In genomic region chr12:32835235-32835634, GRCm38 (mm10) we compare ENCODE assay signal across 12 mouse cellular contexts. TPM values are rescaled to one million over a fixed set of nuclear protein-coding genes. Genes with fewer than 3 reads are reported as not detected.
DNase-seq lines count a peak whose midpoint lies in the region; ATAC-seq and TF ChIP-seq lines count a peak whose summit lies in the region.
"Had no signal": no experiment of that assay in that cellular context is flagged by ENCODE, and none has a peak within 500 bp of the region (broad histone marks: within the 10 kb centered on the region; RNA-seq: fewer than 3 reads in every experiment).

No protein-coding gene starts in this region.

- no peaks in the 10 kb centered on the region for H3K9me3 ChIP-seq in heart, embryonic 11.5 days (replicated peaks; ENCODE audit: control insufficient read depth, low read length)
- H3K9me3 ChIP-seq in kidney, postnatal 0 days (replicated peaks; ENCODE audit: low read length), result no peaks in the 10 kb centered on the region
- no peaks in the 10 kb centered on the region for H3K9me3 ChIP-seq in stomach, postnatal 0 days (ENCODE audit: control insufficient read depth, low read length)
- H3K9me3 ChIP-seq in neural tube, embryonic 15.5 days (replicated peaks), result no peaks in the 10 kb centered on the region

- H3K36me3 ChIP-seq in heart, embryonic 11.5 days (ENCODE audit: control insufficient read depth, insufficient read depth, low read length), result peaks cover 17% of the 10 kb centered on the region
- H3K36me3 ChIP-seq in kidney, postnatal 0 days (ENCODE audit: insufficient read depth, low read length), result peaks cover 27% of the 10 kb centered on the region
- H3K36me3 ChIP-seq in stomach, postnatal 0 days (ENCODE audit: control insufficient read depth, insufficient read depth, low read length), result peaks cover 10% of the 10 kb centered on the region
- peaks cover 37% of the 10 kb centered on the region for H3K36me3 ChIP-seq in neural tube, embryonic 15.5 days

- no peak overlapping the region for H3K4me3 ChIP-seq in heart, embryonic 11.5 days (ENCODE audit: low read depth, low read length)
- H3K4me3 ChIP-seq in kidney, postnatal 0 days (replicated peaks; ENCODE audit: low read depth, low read length), result no peak overlapping the region
- H3K4me3 ChIP-seq in stomach, postnatal 0 days (ENCODE audit: low read depth, low read length), result no peak overlapping the region
- H3K4me3 ChIP-seq in neural tube, embryonic 15.5 days (replicated peaks), result no peak overlapping the region
- H3K4me3 ChIP-seq: layer of hippocampus, adult 2 months had no signal

- TF ChIP-seq EP300 in stomach, postnatal 0 days (optimal IDR thresholded peaks at IDR 0.05), result no peak

- no peak for TF ChIP-seq CTCF in kidney, postnatal 0 days (IDR thresholded peaks at IDR 0.05; ENCODE audit: low read depth)
- TF ChIP-seq CTCF in stomach, postnatal 0 days (IDR thresholded peaks at IDR 0.05; ENCODE audit: low read depth), result no peak

- ATAC-seq in heart, embryonic 11.5 days (replicated peaks; ENCODE audit: insufficient number of reproducible peaks, low FRiP score, low TSS enrichment), result no peak
- ATAC-seq in kidney, postnatal 0 days (replicated peaks; ENCODE audit: low FRiP score, low read depth), result no peak
- no peak for ATAC-seq in stomach, postnatal 0 days (ENCODE audit: low FRiP score, low TSS enrichment)
- ATAC-seq in neural tube, embryonic 15.5 days (ENCODE audit: low FRiP score), result no peak

- WGBS in heart, embryonic 11.5 days (ENCODE audit: insufficient replicate concordance), result 67% methylated on average over 4 of the region's 4 CpGs
- 42% methylated on average over 4 of the region's 4 CpGs for WGBS in kidney, postnatal 0 days
- WGBS in stomach, postnatal 0 days, result 18% methylated on average over 4 of the region's 4 CpGs
- 68% methylated on average over 4 of the region's 4 CpGs for WGBS in neural tube, embryonic 15.5 days

- peak; percentile 74 for DNase-seq in heart, adult 11 months
- DNase-seq in urinary bladder, postnatal 36 days (ENCODE audit: low spot score in 2 of 2), result peak; percentile 30 to 58
- DNase-seq in urinary bladder, postnatal 25 days (ENCODE audit: low spot score), result no peak
- peak; percentile 69 for DNase-seq in kidney, postnatal 0 days (ENCODE audit: low spot score)
- DNase-seq in stomach, postnatal 0 days (ENCODE audit: low spot score), result peak; percentile 38
- DNase-seq in urinary bladder, postnatal 10 days (ENCODE audit: low spot score), result no peak
- DNase-seq: cerebellum, adult 9-10 months; left cerebral cortex, postnatal 4 days had no signal

- 0 out of 2 replicates have a peak, but pooled peaks cover 2% of the 10 kb centered on the region for H3K4me1 ChIP-seq in heart, embryonic 11.5 days (ENCODE audit: control insufficient read depth, insufficient read depth, low read length)
- no peaks in the 10 kb centered on the region for H3K4me1 ChIP-seq in kidney, postnatal 0 days (replicated peaks; ENCODE audit: insufficient read depth, low read length)
- no peaks in the 10 kb centered on the region for H3K4me1 ChIP-seq in stomach, postnatal 0 days (replicated peaks; ENCODE audit: control insufficient read depth, insufficient read depth)
- no peaks in the 10 kb centered on the region for H3K4me1 ChIP-seq in neural tube, embryonic 15.5 days

- no peak overlapping the region for H3K4me2 ChIP-seq in heart, embryonic 11.5 days
- H3K4me2 ChIP-seq in kidney, postnatal 0 days (ENCODE audit: low read length), result no peak overlapping the region
- H3K4me2 ChIP-seq in stomach, postnatal 0 days (replicated peaks; ENCODE audit: low read depth), result no peak overlapping the region
- no peak overlapping the region for H3K4me2 ChIP-seq in neural tube, embryonic 15.5 days

- no peaks in the 10 kb centered on the region for H3K27me3 ChIP-seq in heart, embryonic 11.5 days (ENCODE audit: control insufficient read depth, insufficient read depth, low read length)
- no peaks in the 10 kb centered on the region for H3K27me3 ChIP-seq in kidney, postnatal 0 days (ENCODE audit: insufficient read depth, low read length)
- H3K27me3 ChIP-seq in stomach, postnatal 0 days (ENCODE audit: control insufficient read depth, insufficient read depth, low read length), result no peaks in the 10 kb centered on the region
- no peaks in the 10 kb centered on the region for H3K27me3 ChIP-seq in neural tube, embryonic 15.5 days (replicated peaks)
- H3K27me3 ChIP-seq: CH12.LX had no signal

- no peak overlapping the region for H3K9ac ChIP-seq in heart, embryonic 11.5 days (ENCODE audit: low read depth, low read length)
- no peak overlapping the region for H3K9ac ChIP-seq in kidney, postnatal 0 days (ENCODE audit: low read depth, low read length)
- H3K9ac ChIP-seq in stomach, postnatal 0 days (ENCODE audit: low read length), result no peak overlapping the region
- no peak overlapping the region for H3K9ac ChIP-seq in neural tube, embryonic 15.5 days (replicated peaks)

- H3K27ac ChIP-seq in heart, embryonic 11.5 days (ENCODE audit: low read depth, low read length), result no peak overlapping the region
- H3K27ac ChIP-seq in kidney, postnatal 0 days, result no peak overlapping the region
- H3K27ac ChIP-seq in stomach, postnatal 0 days (replicated peaks), result 0 out of 2 replicates have a peak overlapping the region, but pooled peaks have one; percentile 35
- no peak overlapping the region for H3K27ac ChIP-seq in neural tube, embryonic 15.5 days (replicated peaks)
- H3K27ac ChIP-seq: layer of hippocampus, adult 2 months had no signal

RNA-seq across cellular contexts. Expression of gene Nampt, which starts 15.9 kb away (rescaled TPM):
- polyA plus RNA-seq in heart, embryonic 11.5 days (2014; fragmentation: Nextera tagmentation; extraction: Ambion mirVana), result 21.0 and 21.7 TPM in 2 replicates
- 25.8 and 26.8 TPM in 2 replicates for polyA plus RNA-seq in kidney, postnatal 0 days (2015; fragmentation: Nextera tagmentation; extraction: Ambion mirVana)
- 13.6 and 14.2 TPM in 2 replicates for polyA plus RNA-seq in stomach, postnatal 0 days (2015; fragmentation: Nextera tagmentation; extraction: Ambion mirVana)
- 29.3 and 29.5 TPM in 2 replicates for polyA plus RNA-seq in neural tube, embryonic 15.5 days (2015; fragmentation: Nextera tagmentation; extraction: Ambion mirVana)

Comparison
In these comparisons a context has a peak if more than half of its experiments do, and no peak if none do; other contexts are left out.
1. DNase-seq: peak in heart, adult 11 months (single experiment), urinary bladder, postnatal 36 days (2 of 2), kidney, postnatal 0 days (single experiment) and stomach, postnatal 0 days (single experiment); none in urinary bladder, postnatal 25 days (single experiment) and urinary bladder, postnatal 10 days (single experiment).